Mouse (Mus musculus): ENCODE measurements at regions not wholly inside any gene's neighbourhood (a gene's known extent, or its start where the extent isn't known, plus 50 kb on each side); places are given as distances from the start of the nearest gene placed in this dataset.

DNA sequence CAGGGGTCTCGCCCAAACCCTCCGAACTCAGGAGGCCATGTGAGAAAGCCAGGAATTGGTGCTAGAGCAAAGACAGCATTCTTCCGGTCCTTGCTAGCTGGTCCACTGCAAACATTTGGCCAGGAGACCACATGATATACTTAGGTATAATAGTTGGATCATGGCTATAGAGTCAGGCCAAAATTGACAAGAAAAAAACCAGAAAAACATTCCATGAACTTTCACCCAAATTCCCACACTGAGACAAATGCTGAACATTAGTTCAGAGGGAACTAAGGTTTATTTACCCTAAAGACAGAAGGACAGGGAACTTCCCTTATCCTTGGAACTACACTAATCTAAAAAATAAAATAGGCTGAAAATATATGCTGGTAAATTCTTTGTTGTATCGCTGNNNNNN, 82.8 kb downstream of the Sox4 start:
- no peaks in the 10 kb centered on the region for H3K27me3 ChIP-seq (replicated peaks)
- H3K9ac ChIP-seq (ENCODE audit: insufficient read depth, low read depth) = no peak overlapping the region
- in situ Hi-C loops (cut with MboI; ENCODE audit: low pct_ligation_motif_present, low pct_unique_long_range_greater_than_20kb, low sequenced_read_pairs) = no loop called here
- H3K27ac ChIP-seq (ENCODE audit: insufficient read depth, low read depth) = no peak overlapping the region
- H3K4me3 ChIP-seq (replicated peaks in 1 of 3; ENCODE audit: low read depth in 2 of 3, low read length in 2 of 3, poor library complexity in 1 of 3) = no peak overlapping the region
- no peaks in the 10 kb centered on the region for H3K79me2 ChIP-seq (replicated peaks; ENCODE audit: control insufficient read depth, extremely low read depth, insufficient read depth, poor library complexity, severe bottlenecking)
- dilution Hi-C loops (cut with MboI; ENCODE audit: extremely low pct_ligation_motif_present, extremely low pct_unique_long_range_greater_than_20kb, low sequenced_read_pairs) = no loop called here
- H3K36me3 ChIP-seq (replicated peaks in 1 of 2; ENCODE audit: control insufficient read depth in 1 of 2, insufficient read depth in 1 of 2, low read length in 1 of 2) = no peaks in the 10 kb centered on the region
- no peak overlapping the region for H3K4me2 ChIP-seq (ENCODE audit: insufficient read depth, low read depth, poor library complexity, severe bottlenecking)
- no peaks in the 10 kb centered on the region for H3K9me3 ChIP-seq (replicated peaks; ENCODE audit: low read length)
- no peak for TF ChIP-seq SIN3A (IDR thresholded peaks at IDR 0.05; ENCODE audit: low read length)
- no peak for TF ChIP-seq CHD2 (IDR thresholded peaks at IDR 0.05; ENCODE audit: low read length)
- no peak for TF ChIP-seq ZKSCAN1 (IDR thresholded peaks at IDR 0.05; ENCODE audit: borderline replicate concordance, low read depth, low read length)
- TF ChIP-seq E2F4 (IDR thresholded peaks at IDR 0.05; ENCODE audit: insufficient replicate concordance, low read depth, low read length) = no peak
- no peak for TF ChIP-seq ZMIZ1 (IDR thresholded peaks at IDR 0.05; ENCODE audit: low read depth, low read length)
- no peak for TF ChIP-seq EP300 (IDR thresholded peaks at IDR 0.05; ENCODE audit: low read length)
- no peak for TF ChIP-seq UBTF (IDR thresholded peaks at IDR 0.05; ENCODE audit: low read depth, low read length)
- TF ChIP-seq MAFK (IDR thresholded peaks at IDR 0.05; ENCODE audit: insufficient replicate concordance, low read length) = no peak
- no peak for TF ChIP-seq BHLHE40 (IDR thresholded peaks at IDR 0.05; ENCODE audit: low read depth, low read length)
- TF ChIP-seq MYC (IDR thresholded peaks at IDR 0.05; ENCODE audit: low read depth, low read length) = no peak
- no peak for TF ChIP-seq POLR2AphosphoS2 (IDR thresholded peaks at IDR 0.05; ENCODE audit: low read depth, low read length)
- TF ChIP-seq PAX5 (IDR thresholded peaks at IDR 0.05; ENCODE audit: low read length) = no peak
- TF ChIP-seq USF1 (IDR thresholded peaks at IDR 0.05; ENCODE audit: low read depth, low read length) = no peak
- H3K4me1 ChIP-seq (ENCODE audit: control insufficient read depth in 1 of 2, insufficient read depth in 2 of 2) = no peaks in the 10 kb centered on the region
- no peak for DNase-seq (ENCODE audit: extremely low read depth)

- no peaks in the 10 kb centered on the region for H3K36me3 ChIP-seq (replicated peaks in 1 of 2; ENCODE audit: control insufficient read depth in 1 of 2, insufficient read depth in 1 of 2, low read length in 1 of 2)
- H3K9ac ChIP-seq (ENCODE audit: insufficient read depth, low read depth) = no peak overlapping the region
- no peak overlapping the region for H3K27ac ChIP-seq (ENCODE audit: insufficient read depth, low read depth)
- dilution Hi-C loops (cut with MboI; ENCODE audit: extremely low pct_ligation_motif_present, extremely low pct_unique_long_range_greater_than_20kb, low sequenced_read_pairs) = no loop called here
- in situ Hi-C loops (cut with MboI; ENCODE audit: low pct_ligation_motif_present, low pct_unique_long_range_greater_than_20kb, low sequenced_read_pairs) = no loop called here
- no peaks in the 10 kb centered on the region for H3K4me1 ChIP-seq (ENCODE audit: control insufficient read depth in 1 of 2, insufficient read depth in 2 of 2)
- H3K9me3 ChIP-seq (replicated peaks; ENCODE audit: low read length) = no peaks in the 10 kb centered on the region
- DNase-seq (ENCODE audit: extremely low read depth) = no peak
- H3K4me3 ChIP-seq (replicated peaks in 1 of 3; ENCODE audit: low read depth in 2 of 3, low read length in 2 of 3, poor library complexity in 1 of 3) = no peak overlapping the region
- no peaks in the 10 kb centered on the region for H3K27me3 ChIP-seq (replicated peaks)
- no peak for TF ChIP-seq CHD2 (IDR thresholded peaks at IDR 0.05; ENCODE audit: low read length)
- TF ChIP-seq ELF1 (IDR thresholded peaks at IDR 0.05; ENCODE audit: low read depth, low read length) = no peak
- no peak for TF ChIP-seq ZNF384 (IDR thresholded peaks at IDR 0.05; ENCODE audit: low read depth, low read length)
- TF ChIP-seq PAX5 (IDR thresholded peaks at IDR 0.05; ENCODE audit: low read length) = no peak
- TF ChIP-seq MAZ (IDR thresholded peaks at IDR 0.05; ENCODE audit: low read depth, low read length) = no peak
- TF ChIP-seq UBTF (IDR thresholded peaks at IDR 0.05; ENCODE audit: low read depth, low read length) = no peak
- TF ChIP-seq CTCF (conservative IDR thresholded peaks at IDR 0.05 in 1 of 2, IDR thresholded peaks at IDR 0.05 in 1 of 2; ENCODE audit: low read depth in 2 of 2, low read length in 2 of 2) = no peak
- no peak for TF ChIP-seq MAX (IDR thresholded peaks at IDR 0.05; ENCODE audit: low read length)
- no peak for TF ChIP-seq ZC3H11A (IDR thresholded peaks at IDR 0.05; ENCODE audit: low read depth, low read length)
- no peak for TF ChIP-seq CHD1 (IDR thresholded peaks at IDR 0.05; ENCODE audit: low read depth, low read length)
- no peak for TF ChIP-seq EP300 (IDR thresholded peaks at IDR 0.05; ENCODE audit: low read length)
- no peak for TF ChIP-seq TBP (conservative IDR thresholded peaks at IDR 0.05; ENCODE audit: low read depth, low read length)
- TF ChIP-seq MXI1 (IDR thresholded peaks at IDR 0.05; ENCODE audit: low read depth, low read length) = no peak
- TF ChIP-seq IRF4 (IDR thresholded peaks at IDR 0.05; ENCODE audit: low read depth, low read length) = no peak
- no peak for TF ChIP-seq KAT2A (IDR thresholded peaks at IDR 0.05; ENCODE audit: insufficient replicate concordance, low read length)
- no peak for TF ChIP-seq JUND (conservative IDR thresholded peaks at IDR 0.05; ENCODE audit: low read depth, low read length)
- TF ChIP-seq RCOR1 (conservative IDR thresholded peaks at IDR 0.05; ENCODE audit: low read depth, low read length) = no peak
- no peak for TF ChIP-seq NRF1 (IDR thresholded peaks at IDR 0.05; ENCODE audit: low read depth, low read length)
- no peak for TF ChIP-seq MAFK (IDR thresholded peaks at IDR 0.05; ENCODE audit: insufficient replicate concordance, low read length)
- H3K4me2 ChIP-seq (ENCODE audit: insufficient read depth, low read depth, poor library complexity, severe bottlenecking) = no peak overlapping the region
- H3K79me2 ChIP-seq (replicated peaks; ENCODE audit: control insufficient read depth, extremely low read depth, insufficient read depth, poor library complexity, severe bottlenecking) = no peaks in the 10 kb centered on the region
These were observed 86.3 kb downstream of the Sox4 start for GRCm38 (mm10) chr13:28867210-28867609.

Measured in CH12.LX (cell line).